Mouse (Mus musculus) cortical plate, adult 2 months (tissue): Measurements from ENCODE around the gene Tpbpa. TPM values are rescaled to one million over a fixed set of nuclear protein-coding genes. Genes with fewer than 3 reads are reported as not detected.
A peak's percentile ranks its signal among the peaks of the same experiment; 100 is the strongest.
"Not testable (repeated sequence)": the region's sequence is repeated elsewhere in the genome, so short reads cannot be mapped to it uniquely, and the experiment has no call there.

ENCODE experiments used
- H3K27ac ChIP-seq: fragments of 200-500 bp; 2 replicates; pipeline ENCODE4 v1.5.1; 2012; ENCODE audit warnings: low read length, control low read depth, inconsistent platforms; ENCODE audit not compliant: insufficient read depth
- H3K4me1 ChIP-seq: fragments of 200-500 bp; 2 replicates; pipeline ENCODE4 v1.6.1; 2011; ENCODE audit warnings: low read length; ENCODE audit not compliant: control insufficient read depth, insufficient read depth
- H3K4me3 ChIP-seq: fragments of 200-500 bp; 2 replicates; pipeline ENCODE4 v1.5.1; 2011; ENCODE audit warnings: mild to moderate bottlenecking, low read length, control low read depth; ENCODE audit not compliant: insufficient read depth
- CTCF ChIP-seq: fragments of 200-500 bp; IDR thresholded peaks from 2 replicates; pipeline ENCODE4 v1.5.1; 2011; ENCODE audit warnings: mild to moderate bottlenecking, control low read depth, low read length; ENCODE audit not compliant: insufficient read depth; ENCODE audit errors: extremely low read depth
- POLR2A ChIP-seq: fragments of 200-500 bp; IDR thresholded peaks from 2 replicates; pipeline ENCODE4 v1.6.1; 2011; ENCODE audit warnings: mild to moderate bottlenecking, low read length, control low read depth; ENCODE audit not compliant: insufficient read depth; ENCODE audit errors: extremely low read depth
- polyA plus RNA-seq: library from polyadenylated mRNA; depleted of rRNA; stranded (reverse); fragments of >200 nt; gene quantifications from 2 replicates; pipeline ENCODE4 v1.2.3, GENCODE M21; 2012; rRNA removed

The Tpbpa gene
- polyA plus RNA-seq: 0.08 TPM in 1 of 2 replicates, not detected in the other

GRCm38 (mm10) chr13:60941884-60942283, at the start of gene Tpbpa:
Gene Tpbpa, minus strand, starts transcription at chr13:60941984.
- not testable (repeated sequence) for H3K4me3 ChIP-seq, H3K27ac ChIP-seq, H3K4me1 ChIP-seq

- H3K4me1 ChIP-seq: not testable (repeated sequence)
Observed at GRCm38 (mm10) chr13:60986915-60987314, 45.1 kb upstream of the Tpbpa start.

GRCm38 (mm10) chr13:60972319-60972718, 30.5 kb upstream of the Tpbpa start:
- not testable (repeated sequence) for H3K4me3 ChIP-seq, H3K4me1 ChIP-seq, H3K27ac ChIP-seq

More at GRCm38 (mm10) chr13:60986915-60987314, 45.1 kb upstream of the Tpbpa start:
- not testable (repeated sequence) for H3K27ac ChIP-seq, H3K4me3 ChIP-seq

GRCm38 (mm10) chr13:60963985-60964384, 22.2 kb upstream of the Tpbpa start:
- H3K4me1 ChIP-seq, H3K27ac ChIP-seq, H3K4me3 ChIP-seq: not testable (repeated sequence)

- H3K4me3 ChIP-seq: no peak overlapping the region
- H3K4me1 ChIP-seq: no peaks in the 10 kb centered on the region
- TF ChIP-seq CTCF: no peak
- no peak for TF ChIP-seq POLR2A
- no peak overlapping the region for H3K27ac ChIP-seq
Observed at GRCm38 (mm10) chr13:60961706-60962105, 19.9 kb upstream of the Tpbpa start.

GRCm38 (mm10) chr13:60936500-60936901, 5.3 kb downstream of the Tpbpa start, which contains the start of the genes Gm49391 and Ctla2a:
Gene Gm49391, minus strand, starts transcription at chr13:60936571.
Gene Ctla2a, minus strand, starts transcription at chr13:60936625.
- no peak within 1 kb of the TSS for H3K4me3 ChIP-seq
- TF ChIP-seq POLR2A (no peak), CTCF (no peak)
- H3K27ac ChIP-seq: peak within 1 kb of the TSS; percentile 56; the same call in 1 of the 2 replicates
- H3K4me1 ChIP-seq: no peaks in the 10 kb centered on the region

- not testable (repeated sequence) for H3K4me1 ChIP-seq, H3K4me3 ChIP-seq, H3K27ac ChIP-seq
Observed at GRCm38 (mm10) chr13:60935490-60935889, 6.3 kb downstream of the Tpbpa start, which contains the start of gene Gm49393. Gene Gm49393, minus strand, starts transcription at chr13:60935590.

- H3K4me1 ChIP-seq, H3K4me3 ChIP-seq, H3K27ac ChIP-seq: not testable (repeated sequence)
Observed at GRCm38 (mm10) chr13:60904780-60905179, 37.0 kb downstream of the Tpbpa start, which contains the start of gene Tpbpb. Gene Tpbpb, minus strand, starts transcription at chr13:60904880.

GRCm38 (mm10) chr13:60897328-60897727, 44.5 kb downstream of the Tpbpa start, which contains the start of gene Ctla2b:
Gene Ctla2b, minus strand, starts transcription at chr13:60897447.
- TF ChIP-seq CTCF (no peak), POLR2A (no peak)
- peak within 1 kb of the TSS; percentile 65; the same call in 1 of the 2 replicates for H3K27ac ChIP-seq
- no peaks in the 10 kb centered on the region for H3K4me1 ChIP-seq
- no peak within 1 kb of the TSS for H3K4me3 ChIP-seq

GRCm38 (mm10) chr13:60896794-60897193, 45.0 kb downstream of the Tpbpa start, which contains the start of gene Gm49392:
Gene Gm49392, minus strand, starts transcription at chr13:60896894.
- not testable (repeated sequence) for H3K4me3 ChIP-seq, H3K4me1 ChIP-seq
- H3K27ac ChIP-seq: peak within 1 kb of the TSS; percentile 65; the same call in 1 of the 2 replicates

- Histone ChIP-seq H3K4me1 (no peaks in the 10 kb centered on the region), H3K27ac (no peak overlapping the region), H3K4me3 (no peak overlapping the region)
- TF ChIP-seq POLR2A: no peak
- no peak for TF ChIP-seq CTCF
Observed at GRCm38 (mm10) chr13:60895406-60896160, 46.2 kb downstream of the Tpbpa start.
